Mouse (Mus musculus): Measurements from ENCODE around the gene Il25. TPM values are rescaled to one million over a fixed set of nuclear protein-coding genes. Genes with fewer than 3 reads are reported as not detected.
A peak's percentile ranks its signal among the peaks of the same experiment; 100 is the strongest.
"Not testable (repeated sequence)": the region's sequence is repeated elsewhere in the genome, so short reads cannot be mapped to it uniquely, and the experiment has no call there.

Gene Il25
- total RNA-seq, 2 experiments from 2014 or later = 0.59 TPM; not detected in 1

DNA sequence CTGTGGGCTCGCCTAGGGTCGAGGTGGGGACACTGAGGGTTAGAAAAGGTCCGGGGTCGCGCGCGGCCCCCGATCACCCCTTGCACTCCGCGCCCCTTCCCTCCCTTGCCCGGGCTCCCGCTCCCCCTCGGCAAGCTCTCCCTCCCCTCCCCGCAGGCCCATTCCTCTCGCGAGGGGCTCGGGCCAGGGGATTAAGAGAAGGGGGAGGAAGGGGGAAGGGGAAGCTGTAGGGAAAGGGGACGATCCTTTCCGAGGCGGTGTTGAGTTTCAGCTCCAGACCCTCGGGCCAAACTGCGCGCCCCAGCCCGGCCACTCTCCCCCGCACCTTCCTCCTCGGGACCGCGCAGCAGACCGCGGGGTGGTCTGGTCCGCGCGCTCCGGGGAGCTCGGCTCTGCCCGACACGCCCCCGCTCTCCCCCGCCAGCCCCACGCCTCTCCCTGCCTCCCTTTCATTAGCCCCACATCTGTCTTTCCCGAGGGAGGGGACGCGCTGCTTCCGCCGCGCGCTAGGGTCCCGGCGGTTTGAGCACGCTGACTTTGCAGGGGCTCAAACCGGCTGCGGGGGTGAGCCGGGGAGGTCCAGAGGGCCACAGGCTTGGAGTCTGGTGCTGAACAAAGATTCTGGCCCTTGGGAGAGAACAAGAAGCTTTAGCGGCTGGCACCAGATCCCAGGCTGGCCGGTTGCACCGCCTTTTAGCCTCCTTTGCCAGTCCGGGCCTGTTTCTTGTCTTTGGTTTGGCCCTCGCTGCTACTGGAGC lies 5.9 kb upstream of the Il25 start:
- DNase-seq (ENCODE audit: extremely low spot score in 1 of 2, low spot score in 1 of 2) = peak; percentile 33 to 37

DNA sequence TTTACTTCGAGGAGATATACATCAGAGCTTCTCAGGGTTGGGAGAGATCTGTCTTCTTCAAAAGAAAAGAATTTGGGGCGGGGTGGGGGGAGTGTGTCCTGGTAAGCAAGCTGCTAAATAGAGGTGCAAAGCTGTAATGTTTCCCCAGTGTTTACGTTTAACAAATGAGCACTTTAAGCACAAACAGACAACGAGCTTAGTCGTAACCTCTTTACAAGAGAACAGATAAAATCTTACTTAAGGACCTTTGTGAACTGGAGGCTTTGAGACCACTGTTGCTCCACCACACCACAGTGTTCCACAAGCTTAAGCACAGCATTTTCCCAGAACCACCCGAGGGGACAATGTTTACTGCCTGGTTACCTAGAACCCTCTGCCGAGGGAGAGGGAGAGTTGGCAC lies 5.2 kb upstream of the Il25 start:
- no peak for DNase-seq (ENCODE audit: extremely low spot score in 1 of 2, low spot score in 1 of 2)

DNA sequence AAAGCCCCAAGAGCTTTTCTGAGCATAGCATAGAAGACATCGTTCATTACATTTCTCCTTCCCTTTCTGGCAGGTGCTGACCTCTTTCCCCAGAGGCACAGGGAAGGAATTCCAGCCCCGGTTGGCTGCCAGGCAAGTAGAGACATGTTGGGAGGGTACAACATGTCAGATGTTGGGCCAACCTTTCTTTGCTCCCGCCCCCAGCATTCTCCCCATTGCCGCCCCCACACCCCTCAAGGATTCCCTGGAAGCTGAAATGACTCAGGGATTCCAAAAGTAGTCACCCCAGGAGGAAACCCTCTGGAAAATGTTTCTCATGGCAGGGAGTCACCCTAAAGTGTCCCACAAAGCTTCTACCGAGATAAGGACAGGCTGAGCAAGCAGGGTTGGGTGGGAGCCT lies 2.7 kb upstream of the Il25 start:
- no peak for DNase-seq (ENCODE audit: extremely low spot score in 1 of 2, low spot score in 1 of 2)

DNA sequence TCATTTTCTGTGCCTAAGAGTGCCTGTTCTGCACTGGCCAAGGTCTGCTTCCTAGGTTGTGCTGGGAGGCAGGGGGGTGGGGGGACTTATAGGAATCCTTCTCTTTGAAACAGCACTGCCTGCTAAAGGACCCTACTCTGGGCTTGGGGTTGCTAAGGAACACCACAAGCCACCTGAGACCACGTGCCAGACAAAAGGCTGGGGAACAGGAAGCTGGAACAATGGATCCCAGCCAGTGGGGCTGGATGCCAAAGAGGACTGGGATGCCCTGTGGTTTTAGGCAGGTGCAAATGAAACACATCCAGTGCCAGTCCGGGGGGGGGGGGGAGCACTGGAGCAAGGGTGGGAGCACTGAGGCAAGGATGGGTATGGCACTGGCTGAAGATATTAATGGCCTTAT lies 2.1 kb upstream of the Il25 start:
- no peak for DNase-seq (ENCODE audit: extremely low spot score in 1 of 2, low spot score in 1 of 2)

DNA sequence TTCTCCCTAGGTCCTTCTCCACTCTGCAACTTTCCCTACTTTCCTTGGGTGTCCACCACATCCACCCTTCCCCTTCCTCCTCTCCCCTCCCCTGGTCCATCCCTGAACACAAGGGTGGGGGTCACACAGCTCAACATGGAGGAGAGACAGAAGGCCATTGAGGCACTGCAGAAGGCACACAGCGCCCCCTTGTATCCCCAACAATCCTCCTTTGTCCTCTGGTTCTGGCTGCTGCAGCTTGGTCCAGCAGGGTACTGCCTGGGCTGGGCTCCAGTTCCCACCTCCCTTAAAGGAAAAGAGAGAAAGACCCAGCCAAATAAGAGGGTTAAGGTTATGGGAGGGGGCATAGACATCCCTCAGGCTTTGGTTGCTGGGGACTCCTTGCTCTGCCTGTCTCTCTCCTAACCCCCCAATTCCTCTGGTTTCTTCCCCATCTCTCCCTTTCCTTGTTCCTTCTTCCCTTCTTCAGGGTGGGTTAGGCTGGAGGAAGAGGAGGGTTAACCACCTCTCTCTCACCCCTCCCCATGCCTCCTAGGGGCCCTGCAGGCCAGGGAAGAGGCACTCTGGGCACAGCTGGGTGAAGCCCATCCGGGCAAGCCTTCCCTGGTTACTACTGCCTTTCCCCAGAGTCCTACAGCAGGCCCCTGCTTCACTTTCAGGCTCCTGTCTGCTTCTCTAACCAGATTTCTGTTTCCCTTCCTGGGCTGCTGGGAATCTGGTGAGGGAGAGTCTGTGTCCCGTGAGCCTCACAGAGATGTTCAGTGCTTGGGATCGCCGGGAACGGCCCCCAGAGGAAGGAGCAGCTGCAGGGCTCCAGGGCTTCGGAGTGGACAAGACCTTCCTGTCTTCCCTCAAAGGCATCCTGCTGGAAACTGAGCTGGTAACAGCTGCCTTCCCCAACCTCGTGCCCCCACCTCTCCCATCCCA lies 3.7 kb downstream of the Il25 start, which contains the start of gene Cmtm5:
Cmtm5 (plus strand) TSS at position 358 of the 927 bp plus-strand sequence.
- DNase-seq (ENCODE audit: extremely low spot score in 1 of 2, low spot score in 1 of 2) = peak; percentile 24 to 53

DNA sequence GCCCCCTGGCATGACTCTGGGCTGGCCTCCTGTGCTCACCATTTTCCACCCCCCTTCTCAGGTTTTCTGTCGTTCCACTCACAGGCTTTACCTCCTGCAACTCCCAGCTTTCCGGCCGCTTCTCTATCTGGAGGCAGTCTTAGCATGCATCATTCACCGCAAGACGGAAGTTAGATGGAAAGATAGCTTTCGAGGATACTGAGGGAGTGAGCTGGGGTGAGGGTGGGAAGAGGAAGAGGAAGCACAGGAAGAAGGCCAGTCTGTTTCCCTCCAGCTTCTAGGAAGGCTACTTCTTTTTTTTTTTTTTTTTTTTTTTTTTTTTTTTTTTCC lies 4.3 kb downstream of the Il25 start:
- DNase-seq (ENCODE audit: extremely low spot score in 1 of 2, low spot score in 1 of 2) = no peak

DNA sequence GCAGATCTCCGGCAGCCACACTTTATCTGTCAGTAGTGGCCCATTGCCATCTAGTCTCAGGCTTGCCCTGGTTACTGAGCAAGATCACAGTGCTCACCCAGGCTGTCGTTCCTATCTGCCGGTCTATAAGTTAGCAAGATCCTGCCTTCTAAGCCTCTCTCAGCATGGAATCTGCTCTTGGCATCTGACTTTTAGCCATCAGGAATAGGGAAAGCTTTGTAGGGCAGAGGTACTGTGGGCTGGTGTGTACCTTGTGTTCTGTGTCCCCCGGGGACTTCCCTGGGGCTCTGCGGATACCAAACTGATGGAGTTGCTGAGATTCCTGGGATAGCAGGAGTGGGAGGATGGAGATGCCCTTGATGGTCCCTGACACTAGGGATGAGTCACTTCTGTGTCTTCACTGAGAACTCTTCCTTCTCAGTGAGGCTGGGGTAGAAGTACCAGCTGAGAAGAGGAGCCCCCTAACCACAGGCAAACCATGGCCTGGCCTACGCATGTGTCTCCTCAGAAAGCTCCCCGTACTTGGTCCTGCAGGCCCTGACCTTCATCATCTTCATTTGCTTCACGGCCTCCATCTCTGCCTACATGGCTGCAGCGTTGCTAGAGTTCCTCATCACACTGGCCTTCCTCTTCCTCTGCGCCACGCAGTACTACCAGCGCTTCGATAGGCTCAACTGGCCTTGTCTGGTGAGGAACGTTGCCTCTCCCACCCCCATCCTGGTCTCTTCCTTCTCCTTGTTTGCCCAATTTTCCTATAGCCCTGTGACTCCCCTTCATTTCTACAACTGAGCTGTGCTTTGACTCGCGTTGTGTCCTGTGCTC lies 5.1 kb downstream of the Il25 start:
- no peak for DNase-seq (ENCODE audit: extremely low spot score in 1 of 2, low spot score in 1 of 2)

DNA sequence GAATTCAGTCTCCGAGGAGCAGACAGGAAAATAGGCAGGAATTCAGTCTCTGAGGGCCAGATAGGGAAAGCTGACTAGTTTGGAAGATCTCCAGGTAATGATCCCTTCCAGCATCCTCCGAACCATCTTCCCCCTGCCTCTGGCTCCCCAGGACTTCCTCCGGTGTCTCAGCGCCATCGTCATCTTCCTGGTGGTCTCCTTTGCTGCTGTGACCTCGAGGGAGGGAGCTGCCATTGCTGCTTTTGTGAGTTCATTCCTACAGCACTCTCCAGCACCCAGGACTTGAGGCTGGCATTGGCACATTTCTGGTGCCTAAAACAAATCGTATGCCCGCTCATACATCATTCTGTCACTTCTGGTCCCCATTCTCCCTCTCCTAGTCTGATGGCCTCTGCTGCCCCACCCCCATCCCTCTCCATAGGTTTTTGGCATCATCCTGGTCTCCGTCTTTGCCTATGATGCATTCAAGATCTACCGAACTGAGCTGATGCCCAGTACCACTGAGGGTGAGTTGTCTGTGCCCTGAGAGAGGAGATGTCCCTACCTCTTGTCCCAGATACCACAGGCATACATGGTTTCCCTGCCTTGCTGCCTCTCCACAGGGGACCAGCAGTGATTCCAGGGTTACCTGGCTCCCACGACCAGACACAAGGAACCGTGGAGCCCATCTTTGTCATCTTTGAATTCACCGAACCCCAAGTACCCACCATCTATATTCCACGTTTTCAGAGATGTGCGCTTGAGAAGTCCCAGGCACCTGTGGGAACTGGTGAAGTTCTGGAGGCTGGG lies 6.1 kb downstream of the Il25 start:
- DNase-seq (ENCODE audit: extremely low spot score in 1 of 2, low spot score in 1 of 2) = no peak

DNA sequence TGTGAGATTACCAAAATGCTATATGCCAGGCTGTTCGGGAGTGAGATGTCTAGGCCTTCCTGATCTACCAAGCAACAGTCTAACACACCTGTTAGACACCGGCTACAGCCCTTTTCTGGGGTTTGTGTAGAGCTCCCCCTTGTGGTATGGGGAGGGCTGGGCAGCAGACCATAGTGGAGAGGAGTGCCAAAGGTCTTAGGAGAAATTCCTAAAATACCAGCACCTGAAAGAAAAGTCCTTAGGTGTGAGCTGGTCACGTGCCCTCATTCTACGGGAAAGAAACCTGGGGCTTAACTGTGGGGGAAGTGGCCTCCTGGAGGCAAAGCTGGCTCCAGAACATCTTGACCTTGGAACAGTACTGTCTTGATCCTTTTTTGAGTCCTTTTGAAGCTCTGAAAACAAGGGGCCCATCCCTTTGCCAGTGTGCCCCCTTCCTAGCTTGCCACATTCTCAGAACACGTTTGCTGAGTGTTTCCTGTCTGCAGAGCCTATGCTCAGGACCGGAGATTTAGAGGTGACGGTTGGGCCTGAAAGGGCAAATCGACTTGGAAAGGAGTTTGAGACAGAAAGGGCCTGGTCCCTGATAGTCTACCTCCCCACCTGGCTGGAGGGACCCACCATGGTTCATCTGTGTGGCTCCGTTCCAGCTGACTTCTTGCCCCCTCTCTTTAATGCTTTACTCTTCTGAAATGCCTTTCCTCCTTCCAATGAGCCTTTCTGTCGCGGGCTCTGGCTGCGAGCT lies 7.1 kb downstream of the Il25 start:
- peak in 1 of 2 experiments; percentile 65 for DNase-seq (ENCODE audit: extremely low spot score in 1 of 2, low spot score in 1 of 2)

DNA sequence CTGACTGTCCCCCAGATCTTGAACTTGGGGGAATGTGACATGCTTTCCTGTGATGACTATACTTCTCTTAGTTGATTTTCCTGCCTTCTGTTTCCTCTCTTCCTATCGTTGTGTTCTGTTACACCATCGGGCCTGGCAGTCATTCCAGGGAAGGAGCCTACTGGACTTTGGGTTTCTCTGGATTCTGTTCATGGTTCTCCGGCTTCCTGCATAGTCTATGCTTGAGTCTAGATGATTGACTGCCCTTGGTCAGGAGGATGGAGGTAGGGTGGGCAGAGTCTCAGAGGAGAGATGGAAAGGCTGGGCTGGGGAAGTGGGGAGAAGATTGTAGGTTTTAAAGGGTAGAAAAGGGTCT lies 7.7 kb downstream of the Il25 start:
- no peak for DNase-seq (ENCODE audit: extremely low spot score in 1 of 2, low spot score in 1 of 2)

DNA sequence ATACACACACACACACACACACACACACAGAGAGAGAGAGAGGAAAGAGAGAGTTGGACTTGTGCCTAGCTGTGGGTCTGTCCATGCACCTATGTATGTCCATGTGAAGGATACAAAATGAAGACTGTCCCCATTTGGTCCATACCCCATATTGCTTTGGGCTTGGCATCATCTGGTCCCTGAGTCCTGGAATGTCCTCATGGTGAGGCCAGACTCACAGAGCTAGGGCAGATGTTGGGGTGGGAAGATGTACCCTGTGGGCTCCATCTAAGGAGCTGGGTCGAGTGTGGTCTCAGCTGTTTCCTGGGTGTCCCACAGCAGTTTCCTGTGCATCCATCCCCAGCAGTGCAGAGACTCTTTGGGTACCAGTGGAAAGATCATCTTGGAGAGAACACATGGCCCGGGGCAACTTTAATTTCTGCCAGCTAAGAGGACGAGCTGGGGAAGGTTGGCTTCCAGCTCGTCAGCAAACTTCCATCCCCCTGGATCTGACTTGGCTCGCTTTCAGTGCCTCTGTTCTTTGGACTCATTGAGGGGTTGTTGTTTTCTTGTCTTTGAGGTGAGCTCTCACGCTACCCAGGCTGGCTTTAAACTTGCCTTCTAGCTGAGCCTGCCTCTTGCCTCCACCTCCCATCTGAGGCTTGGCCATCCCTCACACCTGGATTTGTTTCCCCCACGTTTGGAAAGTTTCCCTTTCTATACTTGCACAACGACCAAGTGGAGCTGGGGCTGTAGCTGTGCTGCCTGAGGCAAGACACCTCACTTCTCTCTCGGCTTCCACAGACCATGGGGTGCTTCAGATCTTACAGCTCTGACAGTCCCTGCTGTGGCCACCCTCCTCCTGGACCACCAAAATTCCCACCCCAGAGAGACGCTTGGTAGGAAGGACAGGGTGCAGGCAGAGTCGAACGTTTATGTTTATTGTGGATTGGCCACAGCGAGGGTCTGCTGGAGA lies 8.8 kb downstream of the Il25 start:
- no peak for DNase-seq (ENCODE audit: extremely low spot score in 1 of 2, low spot score in 1 of 2)

DNA sequence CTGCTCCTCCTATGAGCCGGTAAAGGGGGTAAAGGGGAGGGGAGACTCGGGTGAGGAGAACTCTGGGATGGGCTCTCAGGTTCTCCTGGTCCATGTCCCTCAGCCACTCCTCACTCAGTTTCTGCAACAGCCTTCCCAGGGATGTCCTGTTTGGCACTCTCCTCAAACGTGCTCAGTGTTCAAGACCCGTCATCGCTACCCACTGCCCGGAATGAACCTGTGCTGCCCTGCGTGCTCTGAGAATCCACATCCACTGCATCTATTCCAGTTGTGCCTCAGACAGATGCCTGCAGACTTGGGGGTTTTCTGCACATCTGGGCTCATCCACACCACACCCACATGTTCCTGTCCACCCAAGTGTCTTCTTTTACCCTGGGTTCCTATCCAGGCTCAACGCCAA lies 10.0 kb downstream of the Il25 start:
- no peak for DNase-seq (ENCODE audit: extremely low spot score in 1 of 2, low spot score in 1 of 2)

DNA sequence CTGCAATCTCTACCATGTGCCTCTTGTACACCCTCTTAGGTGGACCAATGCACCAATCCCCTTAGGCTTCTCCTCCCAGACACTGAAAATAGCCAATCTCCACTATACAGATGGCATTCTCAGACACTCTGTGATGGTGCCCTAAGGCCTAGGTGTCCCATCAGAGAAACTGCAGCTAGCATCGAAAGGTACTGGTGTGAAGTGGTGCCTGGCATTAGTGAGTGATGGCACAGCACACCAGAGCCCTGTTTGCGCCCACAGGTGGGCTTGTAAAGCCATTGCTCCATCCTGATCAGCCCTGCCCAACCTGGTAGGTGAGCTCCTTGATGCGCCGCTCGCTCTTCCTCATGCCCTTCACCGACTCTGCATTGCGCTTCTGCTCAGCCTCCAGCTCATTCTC lies 11.5 kb downstream of the Il25 start:
- DNase-seq (ENCODE audit: extremely low spot score in 1 of 2, low spot score in 1 of 2) = no peak

DNA sequence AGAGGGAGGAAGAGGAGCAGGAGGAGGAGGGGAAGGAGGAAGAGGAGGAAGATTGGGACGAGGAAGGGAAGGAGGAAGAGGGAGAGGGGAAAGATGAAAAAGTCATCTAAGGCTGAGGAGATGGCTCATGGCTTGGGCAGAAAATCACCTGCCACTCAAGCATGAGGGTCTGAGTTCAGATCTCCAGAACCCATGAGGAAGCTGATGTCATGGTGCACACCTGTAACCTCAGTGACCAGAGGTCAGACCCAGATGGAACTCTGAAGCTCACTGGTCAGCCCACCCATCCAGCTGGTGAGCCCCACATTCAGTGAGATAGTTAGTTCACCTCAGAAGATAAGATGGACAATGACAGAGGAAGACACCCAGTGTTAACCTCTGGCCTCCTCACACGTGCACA lies 12.4 kb downstream of the Il25 start:
- DNase-seq (ENCODE audit: extremely low spot score in 1 of 2, low spot score in 1 of 2) = no peak

DNA sequence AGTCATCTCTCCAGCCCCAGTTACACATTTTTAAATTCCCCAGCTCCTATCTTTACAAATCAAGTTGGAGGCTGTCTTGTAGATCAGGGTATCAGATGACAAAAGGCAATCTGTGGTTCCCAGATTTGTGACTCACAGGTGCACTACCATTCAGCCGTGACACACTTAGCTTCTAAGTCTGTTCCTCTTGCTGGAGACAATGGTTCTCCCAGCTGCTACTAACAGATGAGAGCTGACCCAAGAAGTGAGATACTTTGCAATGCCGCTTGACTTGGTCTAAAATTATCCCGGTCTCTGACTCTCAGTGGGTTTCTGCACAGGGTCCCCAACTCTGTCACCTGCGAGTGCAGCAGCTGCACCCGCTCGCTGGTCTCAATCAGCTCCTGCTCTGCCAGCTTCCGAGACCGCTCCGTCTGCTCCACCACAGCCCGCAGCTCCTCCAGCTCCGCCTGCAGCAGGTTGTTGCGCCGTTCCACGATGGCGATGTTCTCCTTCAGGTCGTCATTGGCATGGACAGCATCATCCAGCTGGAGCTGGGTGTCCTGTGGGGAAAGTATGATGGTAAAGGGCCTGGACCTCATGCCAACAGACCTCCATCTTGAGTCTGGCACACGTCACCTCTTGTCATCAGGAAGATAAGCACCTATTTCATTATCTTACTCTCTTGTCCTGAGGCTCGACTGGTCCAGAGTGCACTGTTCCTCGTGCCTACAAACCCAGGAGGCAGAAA lies 13.6 kb downstream of the Il25 start:
- DNase-seq (ENCODE audit: extremely low spot score in 1 of 2, low spot score in 1 of 2) = no peak

DNA sequence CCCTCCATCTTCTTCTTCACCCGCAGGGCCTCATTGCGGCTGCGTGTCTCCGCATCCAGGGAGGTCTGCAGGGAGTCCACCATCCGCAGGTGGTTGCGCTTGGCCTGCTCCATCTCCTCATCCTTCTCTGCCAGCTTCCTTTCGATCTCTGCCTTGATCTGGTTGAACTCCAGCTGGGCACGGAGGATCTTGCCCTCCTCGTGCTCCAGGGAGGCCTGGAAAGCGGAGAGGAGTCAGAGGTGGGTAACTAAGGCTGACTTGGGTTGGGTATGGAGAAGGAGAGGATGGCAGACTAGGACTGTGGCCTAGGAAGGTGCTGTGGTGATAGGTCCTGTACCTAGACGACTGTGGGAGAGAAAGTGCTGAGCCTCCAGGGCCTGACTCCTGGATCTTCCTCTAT lies 14.5 kb downstream of the Il25 start:
- not testable (repeated sequence) for DNase-seq (ENCODE audit: extremely low spot score in 1 of 2, low spot score in 1 of 2)

DNA sequence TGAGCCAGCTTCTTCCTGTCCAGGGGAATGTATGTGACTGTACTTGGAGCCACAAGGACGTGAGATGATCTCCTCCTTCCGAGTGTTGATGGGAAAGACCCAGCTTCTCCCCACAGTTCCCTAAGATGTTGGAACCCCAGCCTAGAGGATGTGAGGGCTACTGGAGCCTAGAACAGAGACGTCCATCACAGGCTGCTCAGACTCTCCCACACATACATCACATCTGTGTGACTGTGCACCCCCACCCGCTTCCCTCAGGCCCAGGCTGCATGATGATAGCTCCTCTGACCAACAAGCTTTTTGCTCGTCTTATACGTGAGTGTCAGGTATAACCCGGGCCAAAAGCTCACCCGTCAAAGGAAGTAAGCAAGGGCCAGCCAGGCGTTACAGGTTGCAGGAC lies 16.3 kb downstream of the Il25 start:
- no peak for DNase-seq (ENCODE audit: extremely low spot score in 1 of 2, low spot score in 1 of 2)

DNA sequence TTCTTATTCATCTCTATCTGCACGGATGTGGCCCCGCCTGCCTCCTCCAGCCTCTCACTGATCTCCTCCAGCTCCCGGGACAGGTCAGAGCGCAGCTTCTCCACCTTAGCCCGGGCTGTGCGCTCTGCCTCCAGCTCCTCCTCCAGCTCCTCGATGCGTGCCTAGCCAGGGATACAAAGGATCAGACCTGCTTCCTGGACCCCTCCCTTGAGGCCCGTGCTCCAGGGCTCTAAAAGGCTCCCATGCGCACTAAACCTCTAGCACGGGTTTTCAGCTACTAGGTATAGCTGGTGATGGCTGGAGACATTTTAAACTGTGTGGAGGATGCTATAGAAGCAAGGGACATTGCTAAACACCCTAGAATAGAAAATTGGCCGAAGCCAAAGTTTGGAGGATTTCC lies 18.0 kb downstream of the Il25 start:
- DNase-seq (ENCODE audit: extremely low spot score in 1 of 2, low spot score in 1 of 2) = no peak

Measured in layer of hippocampus, postnatal 25 days (tissue).